ENCODE assay signal across 8 mouse cellular contexts in the genomic region with DNA sequence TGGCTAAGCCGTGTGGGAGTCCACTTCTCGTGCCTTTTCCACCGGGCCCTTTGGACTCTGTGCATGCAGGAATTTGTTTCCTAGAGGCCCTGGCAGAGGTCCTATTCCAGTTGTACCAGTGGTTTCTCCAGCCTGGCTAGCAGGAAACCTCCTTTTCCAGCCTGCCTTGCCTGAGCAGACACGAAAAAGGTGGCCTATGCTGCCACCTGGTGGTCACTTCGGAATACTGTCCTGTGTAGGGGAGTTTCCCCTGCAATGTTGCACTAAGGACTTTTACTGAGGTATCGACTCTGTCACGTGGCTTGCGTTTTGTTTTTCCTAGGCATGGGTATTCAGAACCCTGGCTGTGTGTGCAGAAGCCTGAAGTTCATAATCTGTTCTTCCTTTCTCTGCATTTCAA. TPM values are rescaled to one million over a fixed set of nuclear protein-coding genes. Genes with fewer than 3 reads are reported as not detected.
DNase-seq lines count a peak whose midpoint lies in the region; ATAC-seq and TF ChIP-seq lines count a peak whose summit lies in the region.

No protein-coding gene starts in this region.

- H3K27ac ChIP-seq in forebrain, embryonic 16.5 days (ENCODE audit: low read length): no peak overlapping the region

- peak; percentile 63; the same call in 1 of the 2 replicates for TF ChIP-seq CTCF in G1E (IDR thresholded peaks at IDR 0.05; ENCODE audit: low read depth, low read length)
- peak; percentile 94 for TF ChIP-seq CTCF in lung, adult 2 months (IDR thresholded peaks at IDR 0.05; ENCODE audit: insufficient read depth, low read length)

- H3K4me3 ChIP-seq in G1E (ENCODE audit: low read depth, low read length): no peak overlapping the region
- no peak overlapping the region for H3K4me3 ChIP-seq in forebrain, embryonic 16.5 days (replicated peaks; ENCODE audit: low read length)
- H3K4me3 ChIP-seq in lung, adult 2 months (replicated peaks; ENCODE audit: extremely low read depth, low read depth, low read length): no peak overlapping the region

- peak overlapping the region; percentile 34 for H3K4me2 ChIP-seq in forebrain, embryonic 16.5 days (ENCODE audit: low read length)

- H3K9me3 ChIP-seq in G1E (replicated peaks): no peaks in the 10 kb centered on the region
- H3K9me3 ChIP-seq in forebrain, embryonic 16.5 days (ENCODE audit: control insufficient read depth, low read length): no peaks in the 10 kb centered on the region

- 5% methylated on average over 8 of the region's 8 CpGs for WGBS in forebrain, embryonic 16.5 days
- under 1% methylated on average over 8 of the region's 8 CpGs for WGBS in lung, adult 2 months

- intact Hi-C loops in heart, postnatal 36 days (cut with DNase I): loop anchor here (1.0 to 10.0 kb wide), 5 partner anchors 62 to 230 kb away; partner anchors contain the start of genes Lhx6, Mrrf and Rbm18

- peak; percentile 79 for ATAC-seq in G1E (ENCODE audit: extremely low read depth, insufficient number of reproducible peaks, low FRiP score, poor library complexity, severe bottlenecking)
- peak; percentile 88 for ATAC-seq in forebrain, embryonic 16.5 days
- ATAC-seq in neutrophil, adult 5-6 weeks (ENCODE audit: extremely low read depth, insufficient number of reproducible peaks, low FRiP score, poor library complexity, severe bottlenecking): peak; percentile 64

- peak; percentile 71 for DNase-seq in G1E (ENCODE audit: low spot score)
- peak; percentile 53 for DNase-seq in cerebellum, adult 11-12 months
- DNase-seq in heart, postnatal 36 days: peak; percentile 86 to 88
- peak; percentile 74 to 91 for DNase-seq in layer of hippocampus, adult 18-20 months (ENCODE audit: low spot score in 2 of 2)
- peak; percentile 82 for DNase-seq in lung, adult 2 months
- peak; percentile 73 for DNase-seq in testis, postnatal 14 days (ENCODE audit: low spot score)

- H3K36me3 ChIP-seq in G1E (replicated peaks): no peaks in the 10 kb centered on the region
- H3K36me3 ChIP-seq in forebrain, embryonic 16.5 days (ENCODE audit: control insufficient read depth, insufficient read depth): no peaks in the 10 kb centered on the region

- peaks cover 18% of the 10 kb centered on the region for H3K27me3 ChIP-seq in G1E (ENCODE audit: insufficient read depth, low read length)
- peaks cover 19% of the 10 kb centered on the region for H3K27me3 ChIP-seq in forebrain, embryonic 16.5 days (replicated peaks; ENCODE audit: control insufficient read depth, insufficient read depth, low read length)

- H3K4me1 ChIP-seq in G1E (ENCODE audit: insufficient read depth, low read depth, low read length): peaks cover 39% of the 10 kb centered on the region
- H3K4me1 ChIP-seq in forebrain, embryonic 16.5 days (replicated peaks; ENCODE audit: control insufficient read depth, insufficient read depth, low read length): peaks cover 13% of the 10 kb centered on the region
- peaks cover 16% of the 10 kb centered on the region for H3K4me1 ChIP-seq in lung, adult 2 months (ENCODE audit: control insufficient read depth, insufficient read depth, low read length)

- H3K9ac ChIP-seq in forebrain, embryonic 16.5 days (replicated peaks; ENCODE audit: low read depth, low read length): no peak overlapping the region

- no peak for TF ChIP-seq POLR2A in lung, adult 2 months (IDR thresholded peaks at IDR 0.05; ENCODE audit: borderline replicate concordance, extremely low read depth, low read depth, low read length)

RNA-seq across cellular contexts. Expression of gene Ptgs1, which starts 16.2 kb away (rescaled TPM):
- not detected in 2 replicates for total RNA-seq in G1E (2014; fragmentation: Nextera tagmentation)
- 0.66 and 0.70 TPM in 2 replicates for total RNA-seq in G1E (2017)
- 0.13 TPM in 1 of 2 replicates, not detected in the other for polyA plus RNA-seq in G1E (2012)
- polyA plus RNA-seq in forebrain, embryonic 16.5 days (2015; fragmentation: Nextera tagmentation; extraction: Ambion mirVana): 3.5 and 5.0 TPM in 2 replicates
- total RNA-seq in heart, postnatal 36 days (2021): 10 to 100 TPM; 18.9 to 20.8 TPM
- total RNA-seq in layer of hippocampus, adult 18-20 months (2021): 10 to 100 TPM; 17.9 to 18.0 TPM
- polyA plus RNA-seq in lung, adult 2 months (2012; rRNA removed): 58.4 and 66.1 TPM in 2 replicates
- 8.3 and 9.9 TPM in 2 replicates for total RNA-seq in neutrophil, adult 5-6 weeks (2017)
